Mouse (Mus musculus) heart, postnatal 10 days (tissue): ENCODE results near the gene Med8. TPM values are rescaled to one million over a fixed set of nuclear protein-coding genes. Genes with fewer than 3 reads are reported as not detected.
A peak's percentile ranks its signal among the peaks of the same experiment; 100 is the strongest.

Experiments used
- DNase-seq, 2 experiments: peaks; one replicate each; pipeline ENCODE4 v3.0.0; 2021
- intact Hi-C: fragments of 180-260 bp; cut with DNase I; formaldehyde crosslinking; loops from one replicate; pipeline ENCODE4 v1.15.1; 2025
- total RNA-seq, 2 experiments: library from RNA; stranded (reverse); gene quantifications; 2 replicates each; pipeline ENCODE4 v1.2.3; 2021

The Med8 gene
- total RNA-seq, result 10 to 100 TPM; 44.3 to 46.2 TPM

- intact Hi-C loops, result loop anchor here (2.0 kb wide), 1 partner anchor 17 kb away; no protein-coding TSS in a partner anchor
- DNase-seq, result peak; percentile 94 to 95
Measured at GRCm38 (mm10) chr4:118409142-118409900, at the start of gene Med8, which contains the start of gene Szt2. Gene Med8 (plus strand): TSS chr4:118409337. Gene Szt2 (minus strand): TSS chr4:118409273.

- intact Hi-C loops, result no loop called here
- peak; percentile 78 to 81 for DNase-seq
Measured at GRCm38 (mm10) chr4:118359896-118360720, 49.0 kb upstream of the Med8 start.

GRCm38 (mm10) chr4:118361451-118361850, 47.7 kb upstream of the Med8 start:
- intact Hi-C loops, result no loop called here
- DNase-seq, result no peak

- no peak for DNase-seq
- intact Hi-C loops, result no loop called here
Measured at GRCm38 (mm10) chr4:118362879-118363278, 46.3 kb upstream of the Med8 start.

GRCm38 (mm10) chr4:118363985-118364384, 45.2 kb upstream of the Med8 start:
- intact Hi-C loops, result no loop called here
- DNase-seq, result no peak

- DNase-seq, result no peak
- intact Hi-C loops, result no loop called here
Measured at GRCm38 (mm10) chr4:118364641-118365040, 44.5 kb upstream of the Med8 start.

- DNase-seq, result no peak
- intact Hi-C loops, result no loop called here
Measured at GRCm38 (mm10) chr4:118365991-118366390, 43.1 kb upstream of the Med8 start.

GRCm38 (mm10) chr4:118367551-118367950, 41.6 kb upstream of the Med8 start:
- DNase-seq, result no peak
- intact Hi-C loops, result no loop called here

- DNase-seq, result no peak
- intact Hi-C loops, result no loop called here
Measured at GRCm38 (mm10) chr4:118368616-118369015, 40.5 kb upstream of the Med8 start.

GRCm38 (mm10) chr4:118371822-118372221, 37.3 kb upstream of the Med8 start:
- intact Hi-C loops, result no loop called here
- DNase-seq, result no peak

GRCm38 (mm10) chr4:118375999-118376398, 33.1 kb upstream of the Med8 start:
- intact Hi-C loops, result no loop called here
- no peak for DNase-seq

GRCm38 (mm10) chr4:118383271-118383670, 25.9 kb upstream of the Med8 start:
- intact Hi-C loops, result no loop called here
- no peak for DNase-seq

GRCm38 (mm10) chr4:118387316-118387715, 21.8 kb upstream of the Med8 start:
- no peak for DNase-seq
- intact Hi-C loops, result no loop called here

GRCm38 (mm10) chr4:118390146-118390545, 19.0 kb upstream of the Med8 start:
- intact Hi-C loops, result no loop called here
- DNase-seq, result no peak

- peak; percentile 51 to 57 for DNase-seq
- intact Hi-C loops, result no loop called here
Measured at GRCm38 (mm10) chr4:118394505-118394904, 14.6 kb upstream of the Med8 start.

GRCm38 (mm10) chr4:118395289-118395688, 13.8 kb upstream of the Med8 start:
- intact Hi-C loops, result no loop called here
- DNase-seq, result no peak

- intact Hi-C loops, result no loop called here
- DNase-seq, result no peak
Measured at GRCm38 (mm10) chr4:118396433-118396832, 12.7 kb upstream of the Med8 start.

- intact Hi-C loops, result no loop called here
- DNase-seq, result no peak
Measured at GRCm38 (mm10) chr4:118398400-118398799, 10.7 kb upstream of the Med8 start.

- intact Hi-C loops, result no loop called here
- DNase-seq, result no peak
Measured at GRCm38 (mm10) chr4:118401421-118401820, 7.7 kb upstream of the Med8 start.

- intact Hi-C loops, result no loop called here
- no peak for DNase-seq
Measured at GRCm38 (mm10) chr4:118401918-118402317, 7.2 kb upstream of the Med8 start.

- intact Hi-C loops, result no loop called here
- DNase-seq, result no peak
Measured at GRCm38 (mm10) chr4:118402701-118403100, 6.4 kb upstream of the Med8 start.

- intact Hi-C loops, result no loop called here
- DNase-seq, result no peak
Measured at GRCm38 (mm10) chr4:118410871-118411270, 1.7 kb downstream of the Med8 start.
